Mouse (Mus musculus) embryo, embryonic 9.5 days (tissue): ENCODE data around the gene Ano7.
"Not testable (repeated sequence)": the region's sequence is repeated elsewhere in the genome, so short reads cannot be mapped to it uniquely, and the experiment has no call there.

Experiments used
- DNase-seq: peaks from one replicate; pipeline ENCODE4 v3.0.0-alpha.2; 2017; ENCODE audit errors: extremely low spot score

Gene Ano7

GRCm38 (mm10) chr1:93445822-93446162 lies 72.1 kb downstream of the Ano7 start:
- no peak for DNase-seq

- not testable (repeated sequence) for DNase-seq
Observed at GRCm38 (mm10) chr1:93450118-93450517, 76.4 kb downstream of the Ano7 start.

DNA sequence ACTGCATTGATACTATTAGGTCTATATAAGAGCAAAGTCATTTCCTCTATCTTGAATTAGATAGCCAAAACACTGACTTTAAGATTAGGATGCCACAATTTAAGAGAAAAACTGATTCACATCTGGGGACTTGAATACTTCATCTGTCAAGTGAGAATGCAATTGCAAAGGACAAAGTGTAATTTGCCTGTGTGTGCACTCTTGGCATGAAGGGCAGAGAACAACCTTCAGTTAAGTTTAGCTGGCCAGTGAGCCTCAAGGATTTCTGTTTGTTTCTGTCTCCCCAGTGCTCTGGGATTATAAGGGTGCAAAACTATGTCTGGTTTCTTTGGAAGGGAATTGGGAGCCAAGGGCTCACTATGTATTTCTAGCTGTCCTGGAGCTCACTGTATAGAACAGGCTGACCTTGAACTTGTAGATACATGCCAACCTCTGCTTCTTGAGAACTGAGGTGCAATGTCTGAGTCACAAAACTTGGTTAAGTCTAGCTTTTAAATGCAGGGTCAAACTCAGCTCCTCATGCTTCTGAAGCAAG lies 80.1 kb downstream of the Ano7 start:
- no peak for DNase-seq
